Mouse (Mus musculus) hindbrain, embryonic 14.5 days (tissue): ENCODE data around the gene Mrps36. TPM values are rescaled to one million over a fixed set of nuclear protein-coding genes. Genes with fewer than 3 reads are reported as not detected.
A peak's percentile ranks its signal among the peaks of the same experiment; 100 is the strongest.

Experiments used
- ATAC-seq: fragments of 200-750 bp; cut with Nextera tagmentation; 2 replicates; pipeline ENCODE4 v1.8.0; 2017; ENCODE audit warnings: moderate number of reproducible peaks, mild to moderate bottlenecking, moderate TSS enrichment, moderate library complexity; ENCODE audit not compliant: low FRiP score
- DNase-seq: peaks from one replicate; pipeline ENCODE4 v3.0.0-alpha.2; 2015; ENCODE audit warnings: low spot score
- H3K27ac ChIP-seq: fragments of 300-500 bp; sonication (generic); 2 replicates; pipeline ENCODE4 v1.5.1; 2014; ENCODE audit warnings: mild to moderate bottlenecking, moderate library complexity
- H3K27me3 ChIP-seq: fragments of 300-500 bp; sonication (generic); 2 replicates; pipeline ENCODE4 v1.6.1; 2014; ENCODE audit warnings: mild to moderate bottlenecking, low read length, mixed read lengths; ENCODE audit not compliant: control insufficient read depth, insufficient read depth
- H3K36me3 ChIP-seq: fragments of 300-500 bp; sonication (generic); replicated peaks from 2 replicates; pipeline ENCODE4 v1.6.1; 2014; ENCODE audit not compliant: control insufficient read depth, insufficient read depth
- H3K4me1 ChIP-seq: fragments of 300-500 bp; sonication (generic); replicated peaks from 2 replicates; pipeline ENCODE4 v1.6.1; 2014; ENCODE audit warnings: antibody characterized with exemption, low read length, mixed read lengths; ENCODE audit not compliant: control insufficient read depth, insufficient read depth
- H3K4me2 ChIP-seq: fragments of 300-500 bp; sonication (generic); replicated peaks from 2 replicates; pipeline ENCODE4 v1.6.1; 2014; ENCODE audit warnings: mild to moderate bottlenecking, moderate library complexity
- H3K4me3 ChIP-seq: fragments of 300-500 bp; sonication (generic); replicated peaks from 2 replicates; pipeline ENCODE4 v1.5.1; 2014; ENCODE audit warnings: mild to moderate bottlenecking, low read length
- H3K9ac ChIP-seq: fragments of 300-500 bp; sonication (generic); 2 replicates; pipeline ENCODE4 v1.6.1; 2014
- H3K9me3 ChIP-seq: fragments of 300-500 bp; sonication (generic); 2 replicates; pipeline ENCODE4 v1.6.1; 2016; ENCODE audit warnings: low read length; ENCODE audit not compliant: control insufficient read depth
- WGBS: fragments of 180-500 bp; shearing (Covaris S2); extraction: QIAGEN DNeasy Blood & Tissue Kit; methylation state at CpG from one replicate; pipeline ENCODE4 v1.1.7; 2014; 5-methylcytosine and 5-hydroxymethylcytosine counted together
- polyA plus RNA-seq: library from polyadenylated mRNA; unstranded; fragments of >200 nt; fragmentation: Nextera tagmentation; extraction: Ambion mirVana; gene quantifications from 2 replicates; pipeline ENCODE4 v1.2.1, GENCODE M21; 2014

Mrps36 gene
- polyA plus RNA-seq, 1 experiment from 2014 or later, result 169 TPM

DNA sequence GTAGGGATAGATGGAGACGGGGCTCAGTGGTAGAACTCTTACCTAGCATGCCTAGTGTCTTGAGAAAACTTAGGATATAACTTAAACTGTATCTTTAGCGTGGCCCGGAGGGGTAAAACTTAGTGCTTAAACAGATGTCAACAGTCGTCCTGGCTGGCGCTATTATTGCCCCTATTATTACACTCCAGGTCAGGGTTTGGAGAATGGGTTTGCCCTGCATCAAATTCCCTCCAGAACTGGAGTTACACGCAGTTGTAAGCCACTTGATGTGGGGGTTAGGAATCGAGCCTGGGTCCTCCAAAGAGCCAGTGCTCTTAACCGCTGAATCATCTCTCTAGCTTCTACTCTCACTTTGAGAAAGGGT, 31.6 kb upstream of the Mrps36 start:
- Histone ChIP-seq H3K9ac (peak overlapping the region; percentile 49), H3K4me1 (peaks cover 6% of the 10 kb centered on the region; the same call in 1 of the 2 replicates), H3K27me3 (no peaks in the 10 kb centered on the region), H3K27ac (peak overlapping the region; percentile 66; the same call in 1 of the 2 replicates), H3K36me3 (no peaks in the 10 kb centered on the region), H3K9me3 (no peaks in the 10 kb centered on the region), H3K4me3 (peak overlapping the region; percentile 64), H3K4me2 (peak overlapping the region; percentile 94)
- WGBS, result 13% methylated on average over 8 of the region's 8 CpGs
- DNase-seq, result no peak
- ATAC-seq, result peak; percentile 44

DNA sequence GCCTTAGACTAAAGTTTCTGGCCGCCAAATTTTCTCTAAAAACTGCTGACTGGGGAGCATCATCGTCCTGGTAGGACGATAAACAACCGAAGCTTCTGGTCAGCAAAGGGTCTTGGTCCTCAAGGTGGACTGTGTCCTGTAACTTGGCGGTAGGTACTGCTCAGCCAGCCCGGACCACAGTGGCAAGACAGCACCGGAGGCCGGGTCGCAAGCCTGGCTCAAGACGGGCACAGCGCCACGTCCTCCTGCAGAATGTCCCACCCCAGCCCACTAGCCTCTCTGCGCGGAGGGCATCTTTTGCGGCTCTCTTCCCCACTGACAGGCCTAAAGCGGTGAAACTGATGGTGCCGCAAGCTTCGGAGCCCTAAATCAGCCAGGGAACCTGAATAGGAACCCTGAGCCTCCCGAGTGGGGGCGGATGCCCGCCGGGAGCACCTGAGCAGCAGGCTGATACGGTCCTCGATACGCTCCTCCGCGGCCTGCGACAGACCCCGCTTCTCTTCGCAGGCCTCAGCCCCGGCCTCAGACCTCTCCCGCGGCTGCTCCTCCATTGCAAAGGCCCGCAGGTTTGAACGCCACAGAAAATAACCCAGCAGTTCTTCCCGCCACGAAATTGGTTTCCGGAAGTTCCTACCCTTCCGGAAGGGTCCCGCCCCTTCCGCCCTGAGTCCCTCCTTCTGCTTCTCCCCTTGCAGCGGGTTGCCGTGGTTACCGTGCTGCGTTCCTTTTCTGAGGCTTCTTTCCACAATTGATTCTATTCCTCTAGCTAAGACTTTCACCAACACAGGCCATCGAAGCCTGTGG, 31.0 kb upstream of the Mrps36 start, which contains the start of gene Cenph:
Gene Cenph, minus strand, starts transcription at position 648 of the 804 bp plus-strand sequence.
- Histone ChIP-seq H3K4me1 (peaks cover 6% of the 10 kb centered on the region; the same call in 1 of the 2 replicates), H3K27ac (peak within 1 kb of the TSS; percentile 66; the same call in 1 of the 2 replicates), H3K9ac (peak within 1 kb of the TSS; percentile 52), H3K4me3 (peak within 1 kb of the TSS; percentile 64), H3K27me3 (no peaks in the 10 kb centered on the region), H3K4me2 (peak within 1 kb of the TSS; percentile 94), H3K36me3 (no peaks in the 10 kb centered on the region), H3K9me3 (no peaks in the 10 kb centered on the region)
- under 1% methylated on average over 46 of the region's 46 CpGs for WGBS
- peak; percentile 95 for ATAC-seq
- peak; percentile 88 for DNase-seq

GRCm38 (mm10) chr13:100774704-100775103, 30.2 kb upstream of the Mrps36 start:
- H3K36me3 ChIP-seq, result no peaks in the 10 kb centered on the region
- H3K4me2 ChIP-seq, result peak overlapping the region; percentile 94
- H3K4me3 ChIP-seq, result peak overlapping the region; percentile 64
- H3K27me3 ChIP-seq, result no peaks in the 10 kb centered on the region
- no peak overlapping the region for H3K27ac ChIP-seq
- no peaks in the 10 kb centered on the region for H3K9me3 ChIP-seq
- DNase-seq, result no peak
- 0 out of 2 replicates have a peak overlapping the region, but pooled peaks have one; percentile 52 for H3K9ac ChIP-seq
- ATAC-seq, result no peak
- peaks cover 6% of the 10 kb centered on the region; the same call in 1 of the 2 replicates for H3K4me1 ChIP-seq

GRCm38 (mm10) chr13:100755329-100755728, 10.9 kb upstream of the Mrps36 start:
- H3K4me1 ChIP-seq, result no peaks in the 10 kb centered on the region
- H3K4me3 ChIP-seq, result no peak overlapping the region
- no peaks in the 10 kb centered on the region for H3K36me3 ChIP-seq
- 99% methylated on average over 2 of the region's 2 CpGs for WGBS
- DNase-seq (no peak), ATAC-seq (no peak)
- H3K27me3 ChIP-seq, result no peaks in the 10 kb centered on the region
- H3K9ac ChIP-seq, result no peak overlapping the region
- no peaks in the 10 kb centered on the region for H3K9me3 ChIP-seq
- H3K27ac ChIP-seq, result no peak overlapping the region
- H3K4me2 ChIP-seq, result no peak overlapping the region

- Histone ChIP-seq H3K27me3 (no peaks in the 10 kb centered on the region), H3K27ac (no peak overlapping the region), H3K4me2 (no peak overlapping the region), H3K9ac (no peak overlapping the region), H3K9me3 (no peaks in the 10 kb centered on the region), H3K36me3 (no peaks in the 10 kb centered on the region), H3K4me1 (no peaks in the 10 kb centered on the region), H3K4me3 (no peak overlapping the region)
- 73% methylated on average over 4 of the region's 4 CpGs for WGBS
- ATAC-seq (no peak), DNase-seq (no peak)
Observed at GRCm38 (mm10) chr13:100754186-100754585, 9.7 kb upstream of the Mrps36 start.

- H3K9me3 ChIP-seq, result no peaks in the 10 kb centered on the region
- DNase-seq (no peak), ATAC-seq (no peak)
- no peak overlapping the region for H3K9ac ChIP-seq
- H3K27me3 ChIP-seq, result no peaks in the 10 kb centered on the region
- H3K36me3 ChIP-seq, result no peaks in the 10 kb centered on the region
- H3K4me1 ChIP-seq, result no peaks in the 10 kb centered on the region
- no peak overlapping the region for H3K4me2 ChIP-seq
- 86% methylated on average over 6 of the region's 6 CpGs for WGBS
- no peak overlapping the region for H3K4me3 ChIP-seq
- H3K27ac ChIP-seq, result no peak overlapping the region
Observed at GRCm38 (mm10) chr13:100753011-100753410, 8.6 kb upstream of the Mrps36 start.

- H3K4me1 ChIP-seq, result no peaks in the 10 kb centered on the region
- H3K27me3 ChIP-seq, result no peaks in the 10 kb centered on the region
- ATAC-seq, result no peak
- H3K4me3 ChIP-seq, result no peak overlapping the region
- H3K27ac ChIP-seq, result no peak overlapping the region
- no peak for DNase-seq
- no peak overlapping the region for H3K4me2 ChIP-seq
- H3K9me3 ChIP-seq, result no peaks in the 10 kb centered on the region
- H3K9ac ChIP-seq, result no peak overlapping the region
- 95% methylated on average over 8 of the region's 8 CpGs for WGBS
- H3K36me3 ChIP-seq, result no peaks in the 10 kb centered on the region
Observed at GRCm38 (mm10) chr13:100752529-100752928, 8.1 kb upstream of the Mrps36 start.

DNA sequence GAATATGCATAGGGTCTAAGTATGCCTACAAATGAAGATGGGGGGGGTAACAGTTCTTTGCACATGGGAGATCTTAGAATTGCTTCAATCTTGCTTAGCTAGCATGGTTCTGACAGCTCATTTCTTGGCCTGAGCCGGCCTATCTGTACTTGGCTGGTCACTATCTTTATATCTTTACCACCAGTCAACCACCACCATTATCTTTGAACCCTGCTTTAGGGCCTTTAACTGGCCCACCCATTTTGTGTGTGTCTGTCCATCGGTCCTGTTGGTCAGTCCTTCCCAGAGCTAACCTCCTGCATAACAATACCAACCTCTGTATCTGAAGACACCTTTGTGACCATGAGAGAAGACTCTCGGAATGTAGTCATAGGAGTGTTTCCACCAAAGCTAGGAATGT, 6.9 kb upstream of the Mrps36 start:
- WGBS, result 88% methylated on average over 3 of the region's 3 CpGs
- no peaks in the 10 kb centered on the region for H3K9me3 ChIP-seq
- H3K4me3 ChIP-seq, result no peak overlapping the region

DNA sequence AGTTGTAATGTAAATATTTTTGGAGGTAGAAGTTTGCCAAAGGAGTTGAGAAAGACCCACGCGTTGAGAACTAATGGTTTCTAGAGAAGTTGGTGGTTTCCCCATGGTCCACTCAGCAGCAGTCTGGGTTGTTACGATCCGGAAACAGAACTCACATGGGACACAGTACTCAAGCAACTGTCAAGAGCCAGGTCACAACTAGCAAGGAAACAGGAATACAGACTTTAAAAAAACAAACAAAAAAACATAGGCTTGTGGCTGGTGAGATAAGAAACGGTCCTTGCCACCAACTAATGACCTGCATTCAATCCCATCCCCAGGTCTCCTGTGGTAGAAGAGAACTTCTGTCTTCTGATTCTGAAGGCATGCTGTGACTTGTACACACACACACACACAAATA, 6.3 kb upstream of the Mrps36 start:
- Histone ChIP-seq H3K27ac (no peak overlapping the region), H3K9me3 (no peaks in the 10 kb centered on the region), H3K36me3 (no peaks in the 10 kb centered on the region), H3K27me3 (no peaks in the 10 kb centered on the region), H3K4me2 (no peak overlapping the region), H3K4me1 (no peaks in the 10 kb centered on the region), H3K4me3 (no peak overlapping the region), H3K9ac (no peak overlapping the region)
- WGBS, result 87% methylated on average over 5 of the region's 5 CpGs
- DNase-seq (no peak), ATAC-seq (no peak)

More for the DNA sequence above, 6.9 kb upstream of the Mrps36 start:
- no peak overlapping the region for H3K9ac ChIP-seq
- no peaks in the 10 kb centered on the region for H3K36me3 ChIP-seq
- H3K4me1 ChIP-seq, result no peaks in the 10 kb centered on the region
- DNase-seq (no peak), ATAC-seq (no peak)
- H3K4me2 ChIP-seq, result no peak overlapping the region
- H3K27me3 ChIP-seq, result no peaks in the 10 kb centered on the region
- no peak overlapping the region for H3K27ac ChIP-seq
